Mouse (Mus musculus) left cerebral cortex, postnatal 36 days (tissue): ENCODE measurements around the gene Olfr1380. TPM values are rescaled to one million over a fixed set of nuclear protein-coding genes. Genes with fewer than 3 reads are reported as not detected.
"Not testable (repeated sequence)": the region's sequence is repeated elsewhere in the genome, so short reads cannot be mapped to it uniquely, and the experiment has no call there.

Experiments used
- DNase-seq, 2 experiments: peaks; one replicate each; pipeline ENCODE4 v3.0.0; 2021 to 2022; ENCODE audit warnings: low spot score in 2 of 2, mixed read lengths in 1 of 2
- intact Hi-C: fragments of 180-260 bp; cut with DNase I; formaldehyde crosslinking; loops from one replicate; pipeline ENCODE4 v1.15.1; 2025
- total RNA-seq, 2 experiments: library from RNA; stranded (reverse); gene quantifications; 2 replicates each; pipeline ENCODE4 v1.2.3; 2021

Olfr1380 gene
- not detected for total RNA-seq

DNA sequence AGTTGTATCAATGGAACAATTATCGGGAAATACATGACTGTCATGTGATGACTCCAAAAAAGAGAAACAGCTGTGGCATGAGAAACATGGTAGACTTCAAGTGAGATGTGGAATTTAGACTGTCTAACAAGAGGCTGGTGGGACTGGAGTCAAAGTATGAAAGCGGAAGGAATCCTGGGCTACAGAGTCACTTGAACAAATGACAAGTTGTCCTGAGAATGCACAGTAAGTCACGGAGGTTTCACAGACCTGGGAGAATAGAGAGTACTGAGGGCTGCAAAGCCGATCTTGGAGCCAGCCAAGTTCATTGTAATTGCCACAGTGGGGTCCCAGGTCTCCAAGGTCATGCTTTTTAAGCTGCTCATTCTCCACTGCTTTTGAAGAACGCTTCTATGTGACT, at the start of gene Olfr1380:
Olfr1380 (plus strand) TSS at position 301 of the 400 bp plus-strand sequence.
- intact Hi-C loops, DNase-seq: not testable (repeated sequence)

DNA sequence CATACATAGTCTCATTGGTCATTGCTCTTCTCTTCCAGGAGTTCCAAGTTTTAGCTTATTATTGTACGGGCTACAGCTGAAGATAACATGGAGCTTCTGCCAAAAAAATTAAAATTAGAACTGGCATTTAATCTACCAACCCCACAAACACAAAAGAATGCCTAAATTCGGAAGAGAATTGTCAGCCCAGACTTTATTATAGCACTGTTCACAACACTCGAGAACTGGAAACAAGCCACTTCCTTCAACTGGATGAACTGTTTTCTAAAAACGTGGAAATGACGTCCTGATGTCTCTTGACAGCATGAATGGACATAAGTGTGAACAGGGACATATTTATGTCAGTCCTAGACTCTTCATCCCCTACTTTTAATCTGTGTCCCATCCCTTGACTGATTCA, 38.6 kb upstream of the Olfr1380 start:
- DNase-seq, result no peak
- intact Hi-C loops, result no loop called here

DNA sequence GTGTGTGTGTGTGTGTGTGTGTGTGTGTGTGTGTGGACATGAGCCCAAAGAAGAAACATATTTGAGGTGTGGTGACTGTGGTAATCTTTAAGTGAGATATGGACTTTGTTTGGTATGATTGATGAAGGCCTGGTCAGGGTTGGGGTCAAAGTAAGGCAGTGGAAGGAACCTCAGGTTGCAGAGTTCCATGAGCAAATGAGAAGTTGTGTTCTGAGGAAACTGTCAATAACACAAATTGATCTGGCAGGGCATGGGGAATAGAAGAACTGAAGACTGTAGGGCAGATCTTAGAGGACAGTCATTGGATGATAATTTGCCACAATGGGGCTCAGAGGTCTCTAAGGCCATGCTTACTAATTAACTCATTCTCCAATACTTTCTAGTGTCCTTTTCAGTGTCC, 37.3 kb upstream of the Olfr1380 start, which contains the start of gene Olfr1383:
Olfr1383 (plus strand) TSS at position 301 of the 400 bp plus-strand sequence.
- DNase-seq, result no peak
- intact Hi-C loops, result no loop called here

DNA sequence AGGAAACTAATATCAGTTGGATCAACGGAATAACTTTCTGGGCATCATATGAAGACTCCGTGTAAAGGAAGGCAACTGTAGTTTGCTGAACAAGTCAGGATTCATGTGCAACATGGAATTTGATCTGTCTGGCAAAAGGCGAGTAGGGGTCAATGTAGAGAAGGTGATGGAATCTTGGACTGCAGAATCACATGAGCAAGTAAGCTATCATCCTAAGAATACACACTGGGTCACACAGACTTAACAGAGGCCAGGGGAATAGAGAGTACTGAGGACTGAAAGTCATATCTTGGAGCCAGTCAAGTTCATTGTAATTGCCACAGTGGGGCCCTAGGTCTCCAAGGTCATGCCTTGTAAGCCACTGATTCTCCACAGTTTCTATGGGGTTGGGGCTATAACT, 28.7 kb upstream of the Olfr1380 start, which contains the start of gene Olfr1382:
Olfr1382 (plus strand) TSS at position 301 of the 400 bp plus-strand sequence.
- intact Hi-C loops, result no loop called here
- no peak for DNase-seq

DNA sequence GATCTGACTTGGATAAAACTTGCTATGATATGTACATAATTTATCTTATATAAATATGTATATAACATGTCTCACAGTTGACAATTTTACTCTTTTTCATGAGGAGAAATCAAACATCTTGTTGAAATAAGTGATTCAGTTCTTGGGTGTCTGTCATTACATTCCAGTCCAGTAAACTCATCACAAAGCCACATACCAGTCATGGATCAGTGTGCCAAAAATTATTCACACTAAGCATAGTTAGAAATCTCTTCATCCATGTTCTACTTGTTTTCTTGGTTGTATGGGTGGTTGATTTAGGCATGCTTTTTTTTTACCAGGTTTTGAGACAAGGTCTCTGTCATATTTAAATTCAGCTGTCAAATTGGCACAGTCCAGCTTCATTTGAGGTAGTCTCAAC, 23.9 kb upstream of the Olfr1380 start:
- no peak for DNase-seq
- intact Hi-C loops, result loop anchor here (10.0 kb wide), 1 partner anchor 338 kb away; no protein-coding TSS in a partner anchor

DNA sequence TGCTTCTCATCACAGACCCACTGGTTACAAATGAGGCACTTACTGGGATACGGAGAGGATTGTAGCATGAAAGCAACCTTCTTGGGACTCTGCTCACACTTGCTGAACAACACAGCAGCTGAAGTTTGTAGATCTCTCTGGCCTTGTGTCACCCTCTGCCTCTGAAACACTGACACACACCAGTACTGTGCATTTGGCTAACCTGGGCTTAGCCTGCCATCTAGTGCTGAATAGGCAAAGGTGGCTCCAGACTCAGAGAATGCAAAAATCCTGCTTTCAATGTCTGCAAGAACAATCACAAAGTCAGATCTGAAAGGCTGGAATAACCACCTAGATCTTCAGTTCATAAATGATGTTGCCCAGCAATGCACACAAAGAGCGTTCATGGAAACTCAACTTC, 20.0 kb upstream of the Olfr1380 start:
- intact Hi-C loops, result loop anchor here (10.0 kb wide), 1 partner anchor 342 kb away; no protein-coding TSS in a partner anchor
- DNase-seq, result peak; percentile 24 to 37

DNA sequence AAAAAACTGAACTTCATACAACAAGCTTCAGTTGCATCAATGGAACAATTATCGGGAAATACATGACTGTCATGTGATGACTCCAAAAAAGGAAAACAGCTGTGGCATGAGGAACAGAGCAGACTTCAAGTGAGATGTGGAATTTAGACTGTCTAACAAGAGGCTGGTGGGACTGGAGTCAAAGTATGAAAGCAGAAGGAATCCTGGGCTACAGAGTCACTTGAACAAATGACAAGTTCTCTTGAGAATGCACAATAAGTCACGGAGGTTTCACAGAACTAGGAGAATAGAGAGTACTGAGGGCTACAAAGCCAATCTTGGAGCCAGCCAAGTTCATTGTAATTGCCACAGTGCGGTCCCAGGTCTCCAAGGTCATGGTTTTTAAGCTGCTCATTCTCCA, 13.5 kb upstream of the Olfr1380 start, which contains the start of gene Olfr1381:
Olfr1381 (plus strand) TSS at position 301 of the 400 bp plus-strand sequence.
- intact Hi-C loops, result loop anchor here (10.0 kb wide), 1 partner anchor 268 kb away; the partner anchor contains the start of gene Olfr1393

DNA sequence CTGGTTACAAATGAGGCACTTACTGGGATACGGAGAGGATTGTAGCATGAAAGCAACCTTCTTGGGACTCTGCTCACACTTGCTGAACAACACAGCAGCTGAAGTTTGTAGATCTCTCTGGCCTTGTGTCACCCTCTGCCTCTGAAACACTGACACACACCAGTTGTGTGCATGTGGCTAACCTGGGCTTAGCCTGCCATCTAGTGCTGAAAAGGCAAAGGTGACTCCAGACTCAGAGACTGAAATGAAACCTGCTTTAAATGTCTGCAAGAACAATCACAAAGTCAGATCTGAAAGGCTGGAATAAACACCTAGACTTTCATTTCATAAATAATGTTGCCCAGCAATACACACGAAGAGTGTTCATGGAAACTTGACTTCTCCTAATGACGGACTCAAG, 2.6 kb upstream of the Olfr1380 start:
- DNase-seq, result not testable (repeated sequence)
- intact Hi-C loops, result loop anchor here (5.0 kb wide), 1 partner anchor 667 kb away; no protein-coding TSS in a partner anchor

More for the DNA sequence above, 13.5 kb upstream of the Olfr1380 start, which contains the start of gene Olfr1381:
- DNase-seq, result not testable (repeated sequence)

DNA sequence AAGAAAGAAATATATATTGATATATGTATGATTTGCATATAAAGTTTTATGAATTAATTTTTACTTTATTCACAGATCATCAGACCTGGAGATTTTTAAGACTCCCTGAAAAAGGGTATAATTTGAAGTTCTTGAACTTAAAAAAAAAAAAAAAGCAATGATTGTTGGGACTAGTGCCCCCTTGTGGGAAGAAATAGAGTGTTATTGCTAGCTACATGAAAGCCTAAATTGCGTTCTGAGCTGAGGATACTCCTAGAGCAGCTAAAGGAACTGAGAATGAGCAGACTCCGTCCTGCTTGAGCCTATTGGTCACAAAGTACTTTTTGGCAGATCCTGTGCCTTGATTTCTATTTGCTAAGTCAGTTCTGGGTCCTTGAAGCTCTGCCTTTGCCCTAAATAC, 18.4 kb downstream of the Olfr1380 start:
- intact Hi-C loops, DNase-seq: not testable (repeated sequence)

DNA sequence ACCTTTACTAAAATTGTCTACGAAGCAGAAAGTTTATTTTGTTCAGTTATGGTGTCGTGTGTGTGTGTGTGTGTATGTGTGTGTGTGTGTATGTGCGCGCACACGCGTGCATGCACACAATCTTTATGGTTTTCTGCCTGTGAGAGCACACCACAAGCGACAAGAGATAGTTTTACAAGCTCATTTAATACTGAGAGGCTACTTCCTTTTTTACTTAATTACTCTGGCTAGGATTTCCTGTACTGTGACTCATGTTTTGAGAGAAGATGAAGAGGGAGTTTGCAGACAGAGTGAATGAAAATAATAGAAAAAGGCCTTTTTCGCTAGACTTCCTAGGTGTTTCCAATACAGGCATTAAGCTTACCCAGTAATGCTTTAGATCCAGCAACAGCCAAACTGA, 23.8 kb downstream of the Olfr1380 start:
- not testable (repeated sequence) for DNase-seq

DNA sequence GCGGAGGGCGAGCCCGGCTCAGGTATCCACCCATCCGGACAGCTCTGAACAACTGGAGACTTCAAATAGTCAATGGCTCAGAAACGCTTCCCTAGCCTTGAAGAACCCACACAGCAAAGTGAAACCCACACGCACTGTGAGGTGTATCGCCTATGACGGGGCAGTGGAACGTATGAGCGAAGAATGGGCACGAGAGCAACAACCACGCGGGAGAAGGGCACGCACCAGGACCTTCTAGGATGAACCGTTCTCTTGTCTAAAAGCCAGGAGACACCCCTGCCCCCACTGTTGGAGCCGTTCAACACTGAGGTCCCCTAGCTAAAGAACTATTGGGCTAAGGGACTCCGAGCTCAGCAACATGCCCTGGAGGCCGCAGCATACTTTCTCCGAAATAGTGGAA, 33.5 kb downstream of the Olfr1380 start:
- intact Hi-C loops, result no loop called here
- no peak for DNase-seq

More for the DNA sequence above, 23.8 kb downstream of the Olfr1380 start:
- intact Hi-C loops, result not testable (repeated sequence)

DNA sequence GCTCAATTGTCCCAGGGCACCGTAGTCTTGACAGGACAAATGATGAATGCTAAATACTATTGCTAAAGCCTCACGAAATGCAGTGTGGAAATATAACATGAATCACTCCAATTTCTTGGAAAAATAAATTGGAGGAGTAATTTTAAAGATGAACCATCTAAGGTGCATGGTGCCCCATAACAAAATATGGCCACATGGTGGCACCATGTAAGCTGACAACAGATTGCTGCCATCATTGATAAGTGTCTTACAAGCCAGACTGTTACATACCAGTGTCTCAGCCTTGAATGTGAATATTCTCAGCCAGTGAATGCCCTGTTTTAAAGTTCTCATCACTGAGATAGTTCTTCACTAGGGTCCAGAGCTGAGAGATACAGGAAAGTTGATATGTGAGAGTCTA, 40.5 kb downstream of the Olfr1380 start:
- DNase-seq, intact Hi-C loops: not testable (repeated sequence)

DNA sequence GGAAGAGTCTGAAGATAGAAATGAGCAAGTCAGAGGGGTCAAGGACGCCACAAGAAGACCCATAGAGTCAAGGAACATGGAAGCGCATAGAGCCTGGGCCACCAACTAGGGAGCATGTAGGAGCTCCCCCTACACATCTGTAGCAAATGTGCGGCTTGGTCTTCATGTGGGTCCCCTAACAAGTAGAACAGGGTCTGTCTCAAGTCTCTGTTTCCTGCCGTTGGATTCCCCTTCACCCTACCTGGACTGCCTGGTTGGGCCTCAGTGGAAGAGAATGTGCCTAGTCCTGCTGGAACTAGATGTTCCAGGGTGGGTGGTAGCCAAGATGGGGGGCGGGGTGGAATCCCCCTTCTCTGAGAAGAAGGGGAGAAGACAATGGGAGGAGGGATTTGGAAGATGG, 51.6 kb downstream of the Olfr1380 start:
- DNase-seq, intact Hi-C loops: not testable (repeated sequence)

DNA sequence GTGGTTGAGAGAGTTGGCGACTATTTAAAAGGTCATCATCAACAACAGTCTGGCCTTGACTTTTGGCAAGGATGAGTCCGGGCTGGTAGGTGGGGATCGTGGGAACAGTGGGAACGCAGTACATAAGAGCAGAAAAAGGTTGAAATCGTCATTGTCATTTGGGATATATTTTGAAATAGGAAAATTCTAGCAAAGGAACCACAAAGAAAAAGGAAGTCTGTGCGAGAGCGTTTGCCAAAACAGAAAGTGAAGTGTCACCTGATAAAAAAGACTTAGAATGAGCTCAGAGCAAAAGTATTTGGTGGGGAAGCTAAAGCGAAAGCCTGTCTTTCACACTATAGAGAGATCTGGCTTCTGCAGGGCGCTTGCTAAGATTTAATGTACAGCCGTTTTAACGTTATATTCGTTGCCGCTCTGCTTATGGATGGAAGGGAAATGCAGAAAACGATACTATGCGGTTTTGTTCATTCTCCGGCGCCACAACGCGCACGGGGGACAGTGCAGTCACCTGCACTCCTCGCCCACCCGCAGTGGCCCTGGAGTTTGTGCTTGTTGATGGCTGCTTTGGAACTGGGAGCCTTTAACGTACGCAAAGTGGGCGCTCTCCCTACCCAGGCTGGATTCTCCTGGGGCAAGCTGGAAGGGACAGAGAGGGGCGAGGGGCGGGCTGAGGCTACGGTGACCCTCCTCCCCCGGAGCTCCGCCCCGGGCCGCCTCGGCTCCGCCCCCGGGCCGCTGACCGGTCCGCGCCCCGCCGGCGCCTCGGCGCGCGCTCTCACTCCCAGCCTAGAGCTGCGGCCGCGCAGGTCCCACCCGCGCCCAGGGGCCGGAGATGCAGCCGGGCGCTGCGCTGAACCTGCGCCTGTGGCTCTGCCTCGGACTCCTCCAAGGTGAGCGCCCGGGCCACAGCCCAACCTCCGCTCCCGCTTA, 52.5 kb downstream of the Olfr1380 start, which contains the start of gene Flt4:
Flt4 (plus strand) TSS at position 326 of the 930 bp plus-strand sequence.
- intact Hi-C loops, DNase-seq: not testable (repeated sequence)

DNA sequence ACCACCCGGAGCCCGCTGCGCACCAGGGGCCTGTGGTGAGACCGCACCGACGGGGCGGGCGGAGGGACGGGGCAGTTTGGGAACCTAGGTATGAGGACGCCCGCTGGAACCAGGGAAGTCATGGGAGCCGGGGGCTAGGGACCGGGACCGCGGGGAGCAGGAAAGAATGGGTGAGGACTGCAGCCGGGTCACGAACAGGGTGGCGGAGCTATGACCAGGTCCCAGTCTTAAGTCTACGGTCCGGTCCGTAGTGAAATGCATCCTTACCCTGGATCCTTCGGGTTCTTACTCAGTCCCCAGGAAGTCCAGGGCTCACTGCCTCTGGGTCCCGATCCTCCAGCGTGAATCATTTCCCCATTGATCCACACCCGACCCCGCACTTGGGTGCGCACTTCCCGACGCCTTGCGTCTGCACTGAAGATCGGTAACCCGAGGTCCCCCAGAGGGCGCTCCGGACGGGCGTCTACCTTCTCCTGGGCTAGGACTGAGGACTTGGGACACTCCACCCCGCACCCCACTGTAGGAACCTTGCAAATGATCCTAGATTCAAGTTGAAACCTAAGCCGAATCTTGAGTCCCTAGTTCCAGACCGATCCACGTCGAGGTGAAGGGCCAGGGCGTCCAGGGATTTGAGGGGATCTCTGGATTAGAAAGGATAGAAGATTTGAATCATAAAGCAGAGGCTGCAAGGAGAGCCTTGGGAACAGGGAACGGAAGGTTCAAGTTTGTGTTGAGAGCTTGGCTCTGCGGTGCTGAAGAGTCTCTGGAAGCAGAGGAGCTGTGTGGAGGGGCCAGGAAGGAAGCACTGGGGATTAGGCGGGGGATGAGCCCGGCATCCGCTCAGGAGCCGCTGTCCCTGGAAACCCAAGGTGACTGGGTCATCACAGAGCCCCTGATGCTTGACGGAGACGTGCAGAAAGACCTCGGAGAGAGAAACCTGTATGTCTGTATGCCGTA, 53.5 kb downstream of the Olfr1380 start:
- DNase-seq, intact Hi-C loops: not testable (repeated sequence)

DNA sequence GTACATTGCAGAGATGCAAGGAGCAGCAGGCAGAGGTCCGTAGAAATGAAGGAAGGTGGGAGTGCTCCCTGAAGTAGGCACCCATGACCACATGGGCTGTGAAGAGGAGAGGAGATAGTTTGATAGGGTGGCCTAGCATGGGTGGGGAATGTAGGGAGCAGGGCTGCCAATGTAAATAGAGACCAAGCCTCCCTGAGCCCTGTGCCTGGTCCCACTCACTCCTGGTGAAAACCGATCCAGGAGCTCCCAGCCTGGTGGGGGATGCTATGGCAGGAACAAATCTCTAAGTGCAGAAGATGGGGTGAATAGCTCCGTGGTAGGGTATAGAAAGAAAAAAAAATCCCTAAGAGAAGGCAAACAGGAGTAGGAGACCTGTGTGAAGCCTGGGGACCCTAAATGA, 54.7 kb downstream of the Olfr1380 start:
- intact Hi-C loops, DNase-seq: not testable (repeated sequence)

DNA sequence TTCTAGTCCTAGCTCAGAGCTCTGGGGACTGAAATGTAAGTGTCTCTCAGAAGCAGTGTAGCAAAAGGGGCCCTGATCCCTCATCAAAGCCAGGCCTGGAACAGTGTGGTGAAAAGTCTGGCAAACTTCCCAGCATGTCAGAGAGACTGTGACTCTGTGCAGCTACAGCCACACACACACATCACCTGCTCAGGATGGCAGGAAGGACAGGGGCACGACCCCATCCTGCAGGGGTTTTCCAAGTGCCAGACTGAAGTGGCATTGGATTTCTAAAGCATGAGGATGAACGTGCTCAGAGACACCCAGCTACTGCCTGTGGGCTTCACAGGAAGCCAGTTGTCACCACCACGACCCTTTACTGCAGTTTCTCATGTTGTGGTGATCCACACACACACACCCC, 55.5 kb downstream of the Olfr1380 start:
- DNase-seq, result no peak
- intact Hi-C loops, result no loop called here

DNA sequence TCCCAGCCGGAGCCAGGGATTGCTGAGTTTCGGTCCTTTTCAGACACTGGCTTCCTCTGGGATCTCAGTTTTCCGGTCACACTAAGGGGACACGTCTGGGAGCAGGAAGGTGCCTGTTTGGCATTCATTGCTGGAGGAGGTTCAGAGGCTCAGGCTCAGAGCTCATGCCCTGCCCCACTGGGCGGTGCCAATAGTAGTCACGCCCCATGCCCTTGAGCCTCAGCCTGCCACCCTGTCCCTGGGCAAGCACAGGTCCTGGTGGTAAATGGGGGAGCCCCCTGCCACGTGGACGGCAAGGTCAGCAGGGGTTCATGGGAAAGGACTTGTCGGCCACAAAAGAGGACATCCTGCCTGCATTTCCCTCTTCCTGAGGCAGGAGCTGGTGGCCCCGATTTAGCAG, 56.7 kb downstream of the Olfr1380 start:
- DNase-seq, result no peak
- intact Hi-C loops, result no loop called here
